Mouse (Mus musculus) kidney, postnatal 10 days (tissue): ENCODE results near the gene Fam71e1.

Experiments used
- DNase-seq: peaks from one replicate; pipeline ENCODE4 v3.0.0; 2021; ENCODE audit warnings: mixed read lengths

Fam71e1 gene

GRCm38 (mm10) chr7:44501563-44502115 is 5.3 kb downstream of the Fam71e1 start:
- DNase-seq, result peak; percentile 84

GRCm38 (mm10) chr7:44507491-44507890 is 11.1 kb downstream of the Fam71e1 start:
- DNase-seq, result no peak

- no peak for DNase-seq
Observed at GRCm38 (mm10) chr7:44519240-44519913, 23.0 kb downstream of the Fam71e1 start.

- DNase-seq, result no peak
Observed at GRCm38 (mm10) chr7:44520990-44521389, 24.6 kb downstream of the Fam71e1 start.

- DNase-seq, result peak; percentile 84
Observed at GRCm38 (mm10) chr7:44521710-44522109, 25.3 kb downstream of the Fam71e1 start.

GRCm38 (mm10) chr7:44523056-44523455 is 26.7 kb downstream of the Fam71e1 start:
- DNase-seq, result no peak

GRCm38 (mm10) chr7:44524502-44524901 is 28.1 kb downstream of the Fam71e1 start, which contains the start of gene Mybpc2:
Gene Mybpc2, minus strand, starts transcription at chr7:44524656.
- DNase-seq, result peak; percentile 45

GRCm38 (mm10) chr7:44525126-44525832 is 28.9 kb downstream of the Fam71e1 start:
- DNase-seq, result peak; percentile 92

- DNase-seq, result no peak
Observed at GRCm38 (mm10) chr7:44526414-44527154, 30.2 kb downstream of the Fam71e1 start.

GRCm38 (mm10) chr7:44527483-44528398 is 31.4 kb downstream of the Fam71e1 start:
- DNase-seq, result peak; percentile 83

GRCm38 (mm10) chr7:44529518-44529917 is 33.1 kb downstream of the Fam71e1 start:
- DNase-seq, result no peak

GRCm38 (mm10) chr7:44530507-44530906 is 34.1 kb downstream of the Fam71e1 start:
- no peak for DNase-seq

- no peak for DNase-seq
Observed at GRCm38 (mm10) chr7:44531207-44531606, 34.8 kb downstream of the Fam71e1 start.

- DNase-seq, result no peak
Observed at GRCm38 (mm10) chr7:44531946-44532732, 35.8 kb downstream of the Fam71e1 start, which contains the start of gene Spib. Gene Spib, minus strand, starts transcription at chr7:44532071.

- DNase-seq, result no peak
Observed at GRCm38 (mm10) chr7:44532918-44533745, 36.8 kb downstream of the Fam71e1 start.

- no peak for DNase-seq
Observed at GRCm38 (mm10) chr7:44533746-44534045, 37.3 kb downstream of the Fam71e1 start.

- DNase-seq, result no peak
Observed at GRCm38 (mm10) chr7:44534242-44534641, 37.9 kb downstream of the Fam71e1 start.

GRCm38 (mm10) chr7:44534656-44535441 is 38.5 kb downstream of the Fam71e1 start:
- DNase-seq, result no peak
